Mouse (Mus musculus) liver, adult 2 months (tissue): ENCODE data around the gene Gm10563.

ENCODE experiments used
- CTCF ChIP-seq: fragments of 200-500 bp; IDR thresholded peaks from 2 replicates; pipeline ENCODE4 v1.5.1; 2011; ENCODE audit warnings: low read depth, low read length, control low read depth
- POLR2A ChIP-seq: fragments of 200-500 bp; IDR thresholded peaks from 2 replicates; pipeline ENCODE4 v1.6.1; 2011; ENCODE audit warnings: low read length, control low read depth; ENCODE audit not compliant: insufficient read depth; ENCODE audit errors: extremely low read depth

- no peak for TF ChIP-seq CTCF
- TF ChIP-seq POLR2A, result no peak
Measured at GRCm38 (mm10) chr4:155573876-155574275, 71.3 kb downstream of the Gm10563 start.
